Mouse (Mus musculus) CD4-positive naive resting alpha-beta T cell, adult 76 days (primary cell): Measurements from ENCODE around the gene Atp6v1b1. TPM values are rescaled to one million over a fixed set of nuclear protein-coding genes. Genes with fewer than 3 reads are reported as not detected.

Source experiments
- total RNA-seq: library from RNA; stranded (reverse); gene quantifications from one replicate; pipeline ENCODE4 v1.2.4, GENCODE M21; 2023

The Atp6v1b1 gene
- total RNA-seq = not detected

GRCm38 (mm10) chr6:83742761-83743160 is at the start of gene Atp6v1b1:
Gene Atp6v1b1, plus strand, starts transcription at chr6:83742990.

GRCm38 (mm10) chr6:83711067-83711675 is 31.6 kb upstream of the Atp6v1b1 start, which contains the start of gene Vax2:
Gene Vax2, plus strand, starts transcription at chr6:83711264.

GRCm38 (mm10) chr6:83762344-83762743 is 19.6 kb downstream of the Atp6v1b1 start, which contains the start of gene Ankrd53:
Gene Ankrd53, plus strand, starts transcription at chr6:83762644.

GRCm38 (mm10) chr6:83775638-83776293 is 33.0 kb downstream of the Atp6v1b1 start, which contains the start of gene Tex261:
Gene Tex261, minus strand, starts transcription at chr6:83775813.

GRCm38 (mm10) chr6:83794760-83795296 is 52.0 kb downstream of the Atp6v1b1 start, which contains the start of gene Nagk:
Gene Nagk, plus strand, starts transcription at chr6:83794982.

Other genes starting within 250 kb of the Atp6v1b1 start
- gene Dguok, start 236.0 kb upstream of the Atp6v1b1 start, total RNA-seq = 39.9 TPM
- not detected for gene Actg2, start 206.7 kb upstream of the Atp6v1b1 start, total RNA-seq
- gene Stambp, start 170.3 kb upstream of the Atp6v1b1 start, total RNA-seq = 19.0 TPM
- gene Clec4f, start 86.8 kb upstream of the Atp6v1b1 start, total RNA-seq = not detected
- not detected for gene Cd207, start 65.1 kb upstream of the Atp6v1b1 start, total RNA-seq
- not detected for gene Vax2, start 31.7 kb upstream of the Atp6v1b1 start, total RNA-seq
- gene Ankrd53, start 19.7 kb downstream of the Atp6v1b1 start, total RNA-seq = not detected
- gene Tex261, start 32.8 kb downstream of the Atp6v1b1 start, total RNA-seq = 53.2 TPM
- gene Nagk, start 52.0 kb downstream of the Atp6v1b1 start, total RNA-seq = 9.6 TPM
- 76.6 TPM for gene Paip2b, start 88.8 kb downstream of the Atp6v1b1 start, total RNA-seq
- gene Zfp638, start 124.1 kb downstream of the Atp6v1b1 start, total RNA-seq = 128 TPM